Mouse (Mus musculus) myocyte (in vitro differentiated cells): ENCODE measurements around the gene Abcc5.

Source experiments
- CEBPB ChIP-seq: IDR thresholded peaks from 2 replicates; pipeline ENCODE4 v1.6.1; 2011; ENCODE audit warnings: mild to moderate bottlenecking, moderate library complexity; ENCODE audit not compliant: poor library complexity, insufficient read depth, severe bottlenecking
- E2F4 ChIP-seq: IDR thresholded peaks from one replicate; pipeline ENCODE4 v1.6.1; 2011; ENCODE audit warnings: mild to moderate bottlenecking, control low read depth, moderate library complexity; ENCODE audit not compliant: insufficient read depth
- MAX ChIP-seq: IDR thresholded peaks from one replicate; pipeline ENCODE4 v1.6.1; 2011; ENCODE audit warnings: low read depth, mild to moderate bottlenecking, control low read depth
- MYOD1 ChIP-seq, 3 experiments: IDR thresholded peaks; one replicate each; pipeline ENCODE4 v1.6.1; 2011; ENCODE audit warnings: control low read depth in 2 of 3, low read depth in 2 of 3, mild to moderate bottlenecking in 2 of 3, moderate library complexity in 1 of 3; ENCODE audit not compliant: insufficient read length in 2 of 3, control insufficient read depth in 1 of 3
- MYOG ChIP-seq, 3 experiments: IDR thresholded peaks; one replicate each; pipeline ENCODE4 v1.6.1; 2011; ENCODE audit warnings: control low read depth in 2 of 3, low read depth in 2 of 3, mild to moderate bottlenecking in 2 of 3; ENCODE audit not compliant: insufficient read length in 2 of 3, control insufficient read depth in 1 of 3, insufficient read depth in 1 of 3
- POLR2A ChIP-seq: IDR thresholded peaks from one replicate; pipeline ENCODE4 v1.6.1; 2011; ENCODE audit warnings: low read depth, mild to moderate bottlenecking, control low read depth, moderate library complexity; ENCODE audit not compliant: insufficient read length
- POLR2AphosphoS2 ChIP-seq: IDR thresholded peaks from one replicate; pipeline ENCODE4 v1.6.1; 2011; ENCODE audit warnings: low read depth, control low read depth; ENCODE audit not compliant: insufficient read length
- REST ChIP-seq: IDR thresholded peaks from one replicate; pipeline ENCODE4 v1.6.1; 2011; ENCODE audit warnings: mild to moderate bottlenecking, control low read depth, moderate library complexity; ENCODE audit not compliant: insufficient read depth, insufficient read length
- USF1 ChIP-seq: IDR thresholded peaks from one replicate; pipeline ENCODE4 v1.6.1; 2011; ENCODE audit warnings: low read depth, mild to moderate bottlenecking, control low read depth, moderate library complexity

DNA sequence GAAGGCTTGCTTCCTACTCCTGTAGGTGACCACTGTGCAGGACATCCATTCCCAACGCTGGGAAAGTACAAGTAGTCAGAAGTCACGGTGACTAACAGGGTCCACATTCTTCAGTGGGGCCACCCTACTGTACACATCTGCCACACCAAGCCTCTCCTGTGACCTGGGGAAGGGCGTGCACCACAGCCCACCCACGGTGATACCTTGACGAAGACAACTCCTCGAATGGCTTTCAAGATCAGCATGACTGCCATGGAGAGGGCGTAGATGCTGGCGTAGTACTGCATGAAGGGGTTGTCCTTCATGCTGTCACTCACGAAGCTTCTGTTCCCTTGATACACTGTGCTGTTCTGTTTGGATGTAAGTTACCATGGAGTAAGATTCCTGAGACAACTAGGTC lies 58.0 kb downstream of the Abcc5 start:
- TF ChIP-seq POLR2A (no peak), REST (no peak), MYOD1 (IDR thresholded peaks at IDR 0.05; ENCODE audit: control insufficient read depth in 1 of 3, insufficient read length in 2 of 3, low read depth in 2 of 3) (no peak), MYOG (IDR thresholded peaks at IDR 0.05; ENCODE audit: control insufficient read depth in 1 of 3, insufficient read depth in 1 of 3, insufficient read length in 2 of 3, low read depth in 2 of 3) (no peak), USF1 (no peak), POLR2AphosphoS2 (no peak), MAX (no peak), CEBPB (no peak), E2F4 (no peak)
